Mouse (Mus musculus): Measurements from ENCODE around the gene Os9. TPM values are rescaled to one million over a fixed set of nuclear protein-coding genes. Genes with fewer than 3 reads are reported as not detected.
"Not testable (repeated sequence)": the region's sequence is repeated elsewhere in the genome, so short reads cannot be mapped to it uniquely, and the experiment has no call there.

The Os9 gene
- polyA plus RNA-seq, 1 experiment from 2014 or later, result 47.5 TPM

DNA sequence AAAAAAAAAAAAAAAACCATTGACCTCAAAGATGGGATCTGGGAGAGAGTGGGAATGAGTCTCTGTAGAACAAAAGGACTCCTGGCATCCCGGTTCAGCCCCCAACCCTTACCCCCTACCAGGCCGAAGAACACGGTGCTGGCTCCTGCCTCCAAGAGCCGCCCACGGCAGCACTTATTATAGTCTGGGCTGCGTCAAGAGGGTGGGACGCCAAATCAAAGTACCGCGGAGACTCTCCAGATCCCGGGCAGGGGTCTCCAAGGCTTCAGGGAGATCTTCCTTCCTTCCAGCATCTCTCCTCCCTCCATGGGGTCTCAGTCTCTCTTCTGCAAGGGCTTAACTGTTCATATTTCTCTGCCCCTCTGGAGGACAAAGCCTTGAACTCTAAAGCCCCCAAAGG is 43.4 kb downstream of the Os9 start:
- no peaks in the 10 kb centered on the region for H3K9me3 ChIP-seq (ENCODE audit: control insufficient read depth, low read length)
- no peak for ATAC-seq (ENCODE audit: low FRiP score, low TSS enrichment)
- WGBS, result 9% methylated on average over 10 of the region's 10 CpGs
- peaks cover 28% of the 10 kb centered on the region for H3K4me1 ChIP-seq (ENCODE audit: control insufficient read depth, insufficient read depth, low read length)
- H3K4me2 ChIP-seq (replicated peaks; ENCODE audit: low read depth, low read length), result no peak overlapping the region
- H3K27me3 ChIP-seq (ENCODE audit: control insufficient read depth, insufficient read depth, low read length), result peaks cover 66% of the 10 kb centered on the region
- H3K36me3 ChIP-seq (ENCODE audit: control insufficient read depth, insufficient read depth, low read length), result no peaks in the 10 kb centered on the region
- H3K27ac ChIP-seq (ENCODE audit: low read depth, low read length), result no peak overlapping the region
- no peak overlapping the region for H3K9ac ChIP-seq (ENCODE audit: low read depth, low read length)
- H3K4me3 ChIP-seq (ENCODE audit: low read length), result no peak overlapping the region; the same call in 1 of the 2 replicates

DNA sequence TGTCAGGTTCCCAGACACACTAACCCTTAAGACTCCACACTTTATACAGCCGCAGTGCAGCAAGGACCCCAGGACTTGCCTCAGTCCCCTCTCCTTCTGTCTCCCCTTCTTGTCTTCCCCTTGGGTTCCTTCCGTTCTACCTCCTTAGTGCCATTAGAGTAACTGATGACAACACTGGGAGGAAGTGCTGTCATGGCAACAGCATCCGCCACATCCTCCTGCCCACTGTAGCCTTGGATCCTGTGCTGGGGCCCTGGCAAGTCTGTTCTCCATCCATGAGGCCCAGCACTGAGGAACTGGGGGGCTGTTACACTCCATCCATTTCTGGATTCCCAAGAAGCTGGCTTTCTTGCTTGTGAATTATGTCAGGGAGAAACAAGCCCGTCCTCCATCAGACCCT is 44.8 kb downstream of the Os9 start:
- H3K4me3 ChIP-seq (ENCODE audit: low read length), result no peak overlapping the region
- H3K36me3 ChIP-seq (ENCODE audit: control insufficient read depth, insufficient read depth, low read length), result no peaks in the 10 kb centered on the region
- peaks cover 52% of the 10 kb centered on the region for H3K27me3 ChIP-seq (ENCODE audit: control insufficient read depth, insufficient read depth, low read length)
- no peak for ATAC-seq (ENCODE audit: low FRiP score, low TSS enrichment)
- H3K4me1 ChIP-seq (ENCODE audit: control insufficient read depth, insufficient read depth, low read length), result peaks cover 23% of the 10 kb centered on the region
- no peaks in the 10 kb centered on the region for H3K9me3 ChIP-seq (ENCODE audit: control insufficient read depth, low read length)
- H3K27ac ChIP-seq (ENCODE audit: low read depth, low read length), result no peak overlapping the region
- no peak overlapping the region for H3K4me2 ChIP-seq (replicated peaks; ENCODE audit: low read depth, low read length)
- 33% methylated on average over 4 of the region's 4 CpGs for WGBS
- H3K9ac ChIP-seq (ENCODE audit: low read depth, low read length), result no peak overlapping the region

DNA sequence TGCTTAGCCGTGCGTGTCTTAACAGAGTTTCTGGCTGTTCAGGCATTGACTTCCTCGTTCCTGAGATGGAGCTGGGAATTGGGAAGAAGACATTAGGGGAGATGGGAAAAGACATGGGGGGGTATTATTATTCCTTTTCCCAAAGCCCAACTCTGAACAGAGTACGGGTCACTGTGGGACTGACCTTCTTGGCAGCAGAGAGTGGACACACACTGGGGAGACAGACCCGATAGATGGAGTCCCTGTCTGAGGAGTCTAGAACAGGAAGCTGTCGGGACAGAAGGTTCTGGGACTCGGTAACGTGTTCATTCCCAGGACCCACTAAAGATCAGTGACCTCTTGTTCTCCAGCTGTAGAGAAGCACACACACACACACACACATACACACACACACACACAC is 45.3 kb downstream of the Os9 start:
- Histone ChIP-seq H3K36me3 (ENCODE audit: control insufficient read depth, insufficient read depth, low read length) (no peaks in the 10 kb centered on the region), H3K27me3 (ENCODE audit: control insufficient read depth, insufficient read depth, low read length) (peaks cover 48% of the 10 kb centered on the region), H3K4me3 (ENCODE audit: low read length) (no peak overlapping the region), H3K27ac (ENCODE audit: low read depth, low read length) (no peak overlapping the region), H3K9me3 (ENCODE audit: control insufficient read depth, low read length) (no peaks in the 10 kb centered on the region), H3K9ac (ENCODE audit: low read depth, low read length) (no peak overlapping the region), H3K4me1 (ENCODE audit: control insufficient read depth, insufficient read depth, low read length) (peaks cover 21% of the 10 kb centered on the region), H3K4me2 (replicated peaks; ENCODE audit: low read depth, low read length) (no peak overlapping the region)
- ATAC-seq (ENCODE audit: low FRiP score, low TSS enrichment), result no peak
- 66% methylated on average over 8 of the region's 8 CpGs for WGBS

DNA sequence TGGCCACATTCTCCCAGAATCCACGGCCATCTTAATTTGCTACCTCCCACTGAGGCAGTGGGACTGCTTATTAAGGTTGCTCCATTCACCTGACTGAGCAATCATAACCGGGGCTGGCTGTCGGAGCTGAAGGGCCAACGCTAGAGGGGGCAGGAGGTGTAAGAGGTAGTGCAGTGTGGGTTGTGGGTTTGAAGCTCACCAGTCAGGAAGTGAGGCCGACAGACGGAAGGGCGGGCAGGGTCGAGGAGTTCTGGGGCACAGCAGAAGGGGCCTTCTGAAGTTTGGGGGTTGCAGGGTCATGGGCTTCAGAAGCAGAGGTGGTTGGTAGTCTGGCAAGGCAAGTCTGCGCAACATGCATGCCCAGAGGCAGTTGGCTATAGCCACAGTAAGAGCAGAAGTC is 45.9 kb downstream of the Os9 start, which contains the start of gene Agap2:
TSS of gene Agap2 (plus strand) at position 205 of the 400 bp plus-strand sequence.
- no peak within 1 kb of the TSS for H3K9ac ChIP-seq (ENCODE audit: low read depth, low read length)
- no peak for ATAC-seq (ENCODE audit: low FRiP score, low TSS enrichment)
- H3K27me3 ChIP-seq (ENCODE audit: control insufficient read depth, insufficient read depth, low read length), result peaks cover 42% of the 10 kb centered on the region
- H3K36me3 ChIP-seq (ENCODE audit: control insufficient read depth, insufficient read depth, low read length), result no peaks in the 10 kb centered on the region
- no peak within 1 kb of the TSS for H3K4me2 ChIP-seq (replicated peaks; ENCODE audit: low read depth, low read length)
- no peaks in the 10 kb centered on the region for H3K9me3 ChIP-seq (ENCODE audit: control insufficient read depth, low read length)
- 56% methylated on average over 9 of the region's 9 CpGs for WGBS
- no peak within 1 kb of the TSS for H3K27ac ChIP-seq (ENCODE audit: low read depth, low read length)
- peaks cover 20% of the 10 kb centered on the region for H3K4me1 ChIP-seq (ENCODE audit: control insufficient read depth, insufficient read depth, low read length)
- no peak within 1 kb of the TSS for H3K4me3 ChIP-seq (ENCODE audit: low read length)

DNA sequence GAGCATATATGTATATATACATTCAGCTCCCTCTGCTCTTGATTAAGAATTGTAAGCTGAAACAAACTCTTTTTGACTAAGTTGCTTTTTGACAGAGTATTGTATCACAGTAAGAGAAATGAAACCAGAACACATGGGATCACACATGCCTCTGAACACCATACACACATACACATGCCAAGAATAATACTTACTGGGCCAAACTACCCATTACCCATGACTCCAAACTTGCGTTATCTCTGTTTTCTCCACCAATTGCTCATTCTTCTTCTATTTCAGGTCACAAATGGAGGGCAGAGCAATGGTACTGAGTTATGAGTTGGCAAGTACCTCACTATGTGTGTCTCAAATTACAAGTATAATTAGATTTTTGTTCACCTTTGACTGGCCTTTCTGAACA is 47.0 kb downstream of the Os9 start:
- Histone ChIP-seq H3K27me3 (ENCODE audit: control insufficient read depth, insufficient read depth, low read length) (peaks cover 31% of the 10 kb centered on the region), H3K36me3 (ENCODE audit: control insufficient read depth, insufficient read depth, low read length) (no peaks in the 10 kb centered on the region), H3K9ac (ENCODE audit: low read depth, low read length) (no peak overlapping the region), H3K4me2 (replicated peaks; ENCODE audit: low read depth, low read length) (no peak overlapping the region), H3K27ac (ENCODE audit: low read depth, low read length) (no peak overlapping the region), H3K4me1 (ENCODE audit: control insufficient read depth, insufficient read depth, low read length) (peaks cover 12% of the 10 kb centered on the region), H3K9me3 (ENCODE audit: control insufficient read depth, low read length) (no peaks in the 10 kb centered on the region), H3K4me3 (ENCODE audit: low read length) (no peak overlapping the region)
- WGBS, result 97% methylated on average over 1 of the region's 1 CpGs
- ATAC-seq (ENCODE audit: low FRiP score, low TSS enrichment), result no peak

DNA sequence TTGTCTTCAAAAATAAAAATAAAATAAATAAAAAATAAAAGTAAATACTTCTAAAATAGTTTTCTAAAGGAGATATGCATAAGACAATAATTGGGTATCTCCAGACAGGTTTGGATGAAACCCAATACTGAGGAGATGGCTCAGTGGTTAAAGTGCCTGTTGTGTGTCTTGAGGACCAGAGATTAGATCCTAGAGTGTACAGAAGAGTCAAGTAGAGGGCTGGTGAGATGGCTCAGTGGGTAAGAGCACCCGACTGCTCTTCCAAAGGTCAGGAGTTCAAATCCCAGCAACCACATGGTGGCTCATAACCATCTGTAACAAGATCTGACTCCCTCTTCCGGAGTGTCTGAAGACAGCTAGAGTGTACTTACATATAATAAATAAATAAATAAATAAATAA is 48.0 kb downstream of the Os9 start:
- Histone ChIP-seq H3K27me3 (ENCODE audit: control insufficient read depth, insufficient read depth, low read length) (peaks cover 21% of the 10 kb centered on the region), H3K4me1 (ENCODE audit: control insufficient read depth, insufficient read depth, low read length) (peaks cover 13% of the 10 kb centered on the region)
- H3K9ac ChIP-seq (ENCODE audit: low read depth, low read length); H3K9me3 ChIP-seq (ENCODE audit: control insufficient read depth, low read length); H3K36me3 ChIP-seq (ENCODE audit: control insufficient read depth, insufficient read depth, low read length); H3K27ac ChIP-seq (ENCODE audit: low read depth, low read length); H3K4me3 ChIP-seq (ENCODE audit: low read length); H3K4me2 ChIP-seq (replicated peaks; ENCODE audit: low read depth, low read length); ATAC-seq (ENCODE audit: low FRiP score, low TSS enrichment): not testable (repeated sequence)
- WGBS, result 74% methylated on average over 2 of the region's 2 CpGs

DNA sequence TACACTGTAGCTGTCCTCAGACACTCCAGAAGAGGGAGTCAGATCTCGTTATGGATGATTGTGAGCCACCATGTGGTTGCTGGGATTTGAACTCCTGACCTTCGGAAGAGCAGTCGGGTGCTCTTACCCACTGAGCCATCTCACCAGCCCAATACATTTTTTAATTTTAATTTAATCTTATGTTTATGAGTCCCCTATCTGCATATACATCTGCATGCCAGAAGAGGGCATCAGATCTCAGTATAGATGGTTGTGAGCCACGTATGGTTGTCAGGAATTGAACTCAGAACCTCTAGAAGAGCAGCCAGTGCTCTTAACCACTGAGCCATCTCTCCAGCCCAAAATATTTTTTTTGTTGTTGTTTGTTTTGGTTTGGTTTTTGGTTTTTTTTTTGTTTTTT is 48.7 kb downstream of the Os9 start:
- H3K9me3 ChIP-seq (ENCODE audit: control insufficient read depth, low read length); H3K27ac ChIP-seq (ENCODE audit: low read depth, low read length); ATAC-seq (ENCODE audit: low FRiP score, low TSS enrichment); H3K9ac ChIP-seq (ENCODE audit: low read depth, low read length); H3K4me3 ChIP-seq (ENCODE audit: low read length); H3K4me2 ChIP-seq (replicated peaks; ENCODE audit: low read depth, low read length): not testable (repeated sequence)
- peaks cover 15% of the 10 kb centered on the region for H3K36me3 ChIP-seq (ENCODE audit: control insufficient read depth, insufficient read depth, low read length)
- 92% methylated on average over 4 of the region's 4 CpGs for WGBS
- peaks cover 13% of the 10 kb centered on the region for H3K4me1 ChIP-seq (ENCODE audit: control insufficient read depth, insufficient read depth, low read length)
- peaks cover 15% of the 10 kb centered on the region for H3K27me3 ChIP-seq (ENCODE audit: control insufficient read depth, insufficient read depth, low read length)

DNA sequence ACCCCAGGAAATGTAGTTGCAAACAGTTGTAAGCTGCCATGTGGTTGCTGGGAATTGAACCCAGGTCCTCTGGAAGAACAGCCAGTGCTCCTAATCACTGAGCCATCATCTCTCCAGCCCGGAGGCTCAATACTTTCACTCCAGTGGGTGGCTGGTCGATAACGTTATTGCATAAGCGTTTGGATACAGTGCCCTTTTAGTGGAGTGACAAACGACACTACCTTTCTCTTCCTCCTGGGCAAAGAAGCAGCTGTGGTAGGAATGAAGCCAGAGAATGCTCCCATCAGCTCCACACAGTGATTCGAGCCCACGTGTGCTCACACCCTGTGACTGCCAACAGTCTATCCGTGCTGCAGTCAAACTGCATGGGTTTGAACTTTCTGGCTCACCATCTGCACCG is 49.7 kb downstream of the Os9 start:
- peaks cover 13% of the 10 kb centered on the region for H3K4me1 ChIP-seq (ENCODE audit: control insufficient read depth, insufficient read depth, low read length)
- H3K36me3 ChIP-seq (ENCODE audit: control insufficient read depth, insufficient read depth, low read length), result peaks cover 26% of the 10 kb centered on the region
- no peak for ATAC-seq (ENCODE audit: low FRiP score, low TSS enrichment)
- H3K9me3 ChIP-seq (ENCODE audit: control insufficient read depth, low read length), result no peaks in the 10 kb centered on the region
- H3K27ac ChIP-seq (ENCODE audit: low read depth, low read length), result no peak overlapping the region
- peak overlapping the region; percentile 92 for H3K4me2 ChIP-seq (replicated peaks; ENCODE audit: low read depth, low read length)
- peak overlapping the region; percentile 77; the same call in 1 of the 2 replicates for H3K9ac ChIP-seq (ENCODE audit: low read depth, low read length)
- peaks cover 4% of the 10 kb centered on the region for H3K27me3 ChIP-seq (ENCODE audit: control insufficient read depth, insufficient read depth, low read length)
- 79% methylated on average over 9 of the region's 9 CpGs for WGBS
- H3K4me3 ChIP-seq (ENCODE audit: low read length), result peak overlapping the region; percentile 69

DNA sequence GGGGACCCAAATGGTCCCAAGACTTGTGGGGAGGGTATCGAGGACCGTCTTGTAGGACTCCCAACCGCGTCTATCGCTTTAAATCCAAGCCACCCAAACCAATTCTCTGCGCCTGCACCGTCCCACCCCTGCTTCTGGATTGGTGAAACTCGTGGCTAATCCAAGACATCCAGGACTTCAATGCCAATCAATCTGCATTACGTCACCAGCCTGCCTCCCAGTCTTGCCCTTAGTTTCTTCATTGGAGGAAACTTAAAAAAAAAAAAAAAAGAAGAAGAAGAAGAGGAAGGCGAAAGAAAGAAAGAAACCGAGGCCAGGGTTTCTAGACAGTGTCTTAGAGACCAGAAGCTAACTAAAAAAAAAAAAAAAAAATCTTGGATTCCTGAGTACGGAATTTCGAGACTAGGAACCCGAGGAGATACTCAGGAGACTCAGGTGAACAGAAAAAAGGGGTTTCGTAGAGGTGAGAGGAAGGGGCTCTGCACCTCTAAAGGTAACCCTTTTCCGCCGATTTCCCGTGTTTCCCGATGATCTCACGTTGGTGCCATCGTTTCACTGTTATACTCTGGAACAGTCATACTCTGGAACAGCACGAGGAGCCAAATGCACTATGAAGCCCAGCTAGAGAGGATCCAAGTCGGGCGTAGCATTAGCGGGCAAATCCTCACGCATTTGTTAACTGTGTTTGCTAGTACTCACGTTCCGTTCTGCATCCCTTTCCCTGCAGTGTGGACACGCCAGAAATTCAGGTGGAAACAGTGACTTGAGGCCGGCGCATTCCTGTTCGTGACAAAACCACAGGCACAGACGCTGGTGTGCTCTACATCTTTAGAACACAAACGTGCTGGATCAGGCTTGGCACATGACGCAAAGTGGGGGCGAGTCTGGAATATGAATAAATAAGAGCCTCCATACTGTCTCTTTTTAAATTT is 50.5 kb downstream of the Os9 start, which contains the start of gene Tspan31:
TSS of gene Tspan31 (minus strand) at position 75 of the 932 bp plus-strand sequence.
- Histone ChIP-seq H3K4me3 (ENCODE audit: low read length) (peak within 1 kb of the TSS; percentile 69), H3K9me3 (ENCODE audit: control insufficient read depth, low read length) (no peaks in the 10 kb centered on the region), H3K36me3 (ENCODE audit: control insufficient read depth, insufficient read depth, low read length) (peaks cover 33% of the 10 kb centered on the region), H3K27ac (ENCODE audit: low read depth, low read length) (peak within 1 kb of the TSS; percentile 90), H3K4me2 (replicated peaks; ENCODE audit: low read depth, low read length) (peak within 1 kb of the TSS; percentile 92), H3K9ac (ENCODE audit: low read depth, low read length) (peak within 1 kb of the TSS; percentile 77), H3K4me1 (ENCODE audit: control insufficient read depth, insufficient read depth, low read length) (peaks cover 13% of the 10 kb centered on the region), H3K27me3 (ENCODE audit: control insufficient read depth, insufficient read depth, low read length) (no peaks in the 10 kb centered on the region; the same call in 1 of the 2 replicates)
- 2% methylated on average over 36 of the region's 36 CpGs for WGBS
- peak; percentile 90 for ATAC-seq (ENCODE audit: low FRiP score, low TSS enrichment)

All from kidney, embryonic 14.5 days (tissue).